Mouse (Mus musculus) urinary bladder, adult 2 months (tissue): ENCODE measurements around the gene Ampd1. TPM values are rescaled to one million over a fixed set of nuclear protein-coding genes. Genes with fewer than 3 reads are reported as not detected.

Experiments used
- DNase-seq: peaks from one replicate; pipeline ENCODE4 v3.0.0; 2022; ENCODE audit warnings: low spot score
- polyA plus RNA-seq: library from polyadenylated mRNA; depleted of rRNA; stranded (reverse); fragments of >200 nt; gene quantifications from 2 replicates; pipeline ENCODE4 v1.2.3, GENCODE M21; 2012; rRNA removed

The Ampd1 gene
- polyA plus RNA-seq, 1 experiment: 0.11 TPM

DNA sequence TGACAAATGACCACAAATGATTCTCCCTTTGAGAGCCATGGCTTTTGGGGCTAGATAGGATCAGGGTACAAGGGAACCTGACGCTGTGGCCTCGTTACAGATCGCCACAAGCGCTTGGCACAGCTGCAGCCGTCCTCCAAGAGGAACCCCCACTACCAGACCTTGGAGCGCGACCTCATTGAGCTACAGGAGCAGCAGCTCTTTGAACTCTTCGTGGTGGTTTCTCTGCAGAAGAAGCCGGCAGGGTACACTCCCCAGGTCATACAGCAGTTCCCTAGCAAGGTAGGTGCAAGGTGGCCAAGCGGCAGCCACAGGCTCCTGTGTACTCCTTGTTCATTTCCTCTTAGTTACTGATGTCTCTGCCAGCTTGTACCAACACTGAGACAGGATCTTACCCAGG lies 75.1 kb downstream of the Ampd1 start:
- DNase-seq: no peak

Other genes starting within 250 kb of the Ampd1 start
- not detected in 2 replicates for gene Sycp1, start 137.9 kb upstream of the Ampd1 start, polyA plus RNA-seq
- gene Nr1h5, start 109.9 kb upstream of the Ampd1 start, polyA plus RNA-seq: not detected in 2 replicates
- 37.5 and 42.5 TPM in 2 replicates for gene Sike1, start 78.3 kb upstream of the Ampd1 start, polyA plus RNA-seq
- 86.2 and 156 TPM in 2 replicates for gene Csde1, start 53.6 kb upstream of the Ampd1 start, polyA plus RNA-seq
- 32.4 and 36.7 TPM in 2 replicates for gene Nras, start 15.7 kb upstream of the Ampd1 start, polyA plus RNA-seq
- gene Dennd2c, start 28.6 kb downstream of the Ampd1 start, polyA plus RNA-seq: 5.2 and 5.4 TPM in 2 replicates
- gene Bcas2, start 97.6 kb downstream of the Ampd1 start, polyA plus RNA-seq: 76.6 and 87.1 TPM in 2 replicates
- 10.8 and 12.7 TPM in 2 replicates for gene Trim33, start 205.3 kb downstream of the Ampd1 start, polyA plus RNA-seq